ENCODE assay signal across 11 mouse cellular contexts in the genomic region with DNA sequence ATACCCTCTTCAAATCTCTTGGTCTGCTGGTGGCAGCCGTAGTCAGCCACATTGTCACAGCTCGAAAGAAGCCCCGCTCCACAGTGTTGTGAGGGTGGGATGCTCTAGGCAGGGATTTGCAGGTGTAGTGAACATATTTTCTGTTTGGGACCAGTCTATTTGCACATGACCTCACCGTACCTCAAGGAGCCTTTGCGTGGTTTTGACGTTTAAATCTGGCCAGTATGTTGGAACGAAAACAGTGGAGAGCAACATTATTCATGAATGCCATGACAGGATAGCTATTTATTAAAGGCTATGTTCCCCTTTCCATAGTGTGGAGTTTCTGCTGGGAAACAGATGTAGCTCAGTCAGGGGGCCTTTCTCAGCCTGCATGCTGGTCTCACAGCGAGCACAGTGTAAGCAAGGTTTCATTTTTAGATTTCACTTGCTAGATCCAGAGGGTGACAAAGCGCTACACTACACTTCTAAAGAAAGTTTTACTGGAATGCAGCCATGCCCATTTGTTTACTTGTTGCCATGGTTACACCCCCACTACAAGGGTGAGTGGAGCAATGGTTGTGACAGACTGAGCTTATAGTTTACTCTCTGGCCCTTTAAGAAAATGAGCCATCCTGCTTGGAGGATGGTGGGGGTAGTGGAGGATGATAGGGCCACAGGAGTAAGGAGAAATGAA. TPM values are rescaled to one million over a fixed set of nuclear protein-coding genes. Genes with fewer than 3 reads are reported as not detected.
DNase-seq lines count a peak whose midpoint lies in the region; ATAC-seq lines count a peak whose summit lies in the region.
"Had no signal": no experiment of that assay in that cellular context is flagged by ENCODE, and none has a peak within 500 bp of the region (broad histone marks: within the 10 kb centered on the region; RNA-seq: fewer than 3 reads in every experiment).

No protein-coding gene starts in this region.

- no peaks in the 10 kb centered on the region for H3K36me3 ChIP-seq in embryonic facial prominence, embryonic 11.5 days (replicated peaks; ENCODE audit: control insufficient read depth, insufficient read depth, low read depth, low read length)
- no peaks in the 10 kb centered on the region for H3K36me3 ChIP-seq in embryonic facial prominence, embryonic 10.5 days (replicated peaks)
- no peaks in the 10 kb centered on the region for H3K36me3 ChIP-seq in hindbrain, embryonic 16.5 days (ENCODE audit: control insufficient read depth, insufficient read depth, low read length)
- H3K36me3 ChIP-seq: embryonic facial prominence, embryonic 15.5 days; limb, embryonic 12.5 days had no signal

- H3K4me1 ChIP-seq in embryonic facial prominence, embryonic 11.5 days (ENCODE audit: control insufficient read depth, insufficient read depth, low read length) = no peaks in the 10 kb centered on the region
- H3K4me1 ChIP-seq in embryonic facial prominence, embryonic 10.5 days = peaks cover 5% of the 10 kb centered on the region
- no peaks in the 10 kb centered on the region; the same call in 1 of the 2 replicates for H3K4me1 ChIP-seq in hindbrain, embryonic 16.5 days (ENCODE audit: control insufficient read depth, insufficient read depth, low read depth, low read length)
- H3K4me1 ChIP-seq: embryonic facial prominence, embryonic 15.5 days had no signal

- no peak for ATAC-seq in embryonic facial prominence, embryonic 11.5 days (replicated peaks; ENCODE audit: insufficient number of reproducible peaks, low FRiP score, low TSS enrichment, low read depth)
- peak; percentile 48; the same call in 1 of the 2 replicates for ATAC-seq in hindbrain, embryonic 16.5 days

- no peak overlapping the region for H3K4me2 ChIP-seq in embryonic facial prominence, embryonic 11.5 days (ENCODE audit: low read depth, low read length)
- H3K4me2 ChIP-seq in hindbrain, embryonic 16.5 days (ENCODE audit: low read length) = no peak overlapping the region; the same call in 1 of the 2 replicates
- H3K4me2 ChIP-seq: embryonic facial prominence, embryonic 15.5 days; limb, embryonic 12.5 days had no signal

- H3K9me3 ChIP-seq in embryonic facial prominence, embryonic 11.5 days (replicated peaks; ENCODE audit: control insufficient read depth, low read length) = no peaks in the 10 kb centered on the region
- no peaks in the 10 kb centered on the region for H3K9me3 ChIP-seq in embryonic facial prominence, embryonic 10.5 days
- no peaks in the 10 kb centered on the region for H3K9me3 ChIP-seq in hindbrain, embryonic 16.5 days (ENCODE audit: control insufficient read depth, low read length)
- H3K9me3 ChIP-seq: embryonic facial prominence, embryonic 15.5 days; limb, embryonic 12.5 days had no signal

- H3K27ac ChIP-seq in embryonic facial prominence, embryonic 11.5 days (replicated peaks; ENCODE audit: low read depth, low read length) = no peak overlapping the region
- H3K27ac ChIP-seq in embryonic facial prominence, embryonic 10.5 days (replicated peaks) = no peak overlapping the region
- H3K27ac ChIP-seq in hindbrain, embryonic 16.5 days (ENCODE audit: low read depth, low read length) = no peak overlapping the region
- H3K27ac ChIP-seq: embryonic facial prominence, embryonic 15.5 days; limb, embryonic 12.5 days had no signal

- no peak overlapping the region for H3K9ac ChIP-seq in embryonic facial prominence, embryonic 11.5 days (replicated peaks; ENCODE audit: low read length)
- no peak overlapping the region for H3K9ac ChIP-seq in hindbrain, embryonic 16.5 days (ENCODE audit: low read depth, low read length)
- H3K9ac ChIP-seq: embryonic facial prominence, embryonic 15.5 days; limb, embryonic 12.5 days had no signal

- H3K4me3 ChIP-seq in embryonic facial prominence, embryonic 11.5 days (ENCODE audit: low read depth, low read length) = no peak overlapping the region
- H3K4me3 ChIP-seq in embryonic facial prominence, embryonic 10.5 days = no peak overlapping the region
- H3K4me3 ChIP-seq in hindbrain, embryonic 16.5 days (ENCODE audit: low read length) = no peak overlapping the region
- H3K4me3 ChIP-seq: embryonic facial prominence, embryonic 15.5 days; limb, embryonic 12.5 days had no signal

- WGBS in embryonic facial prominence, embryonic 11.5 days = 76% methylated on average over 9 of the region's 9 CpGs
- 81% methylated on average over 9 of the region's 9 CpGs for whole genome bisulfite sequencing in embryonic facial prominence, embryonic 10.5 days
- 51% methylated on average over 9 of the region's 9 CpGs for WGBS in hindbrain, embryonic 16.5 days

- no peaks in the 10 kb centered on the region for H3K27me3 ChIP-seq in embryonic facial prominence, embryonic 11.5 days (ENCODE audit: control insufficient read depth, insufficient read depth, low read length)
- H3K27me3 ChIP-seq in embryonic facial prominence, embryonic 10.5 days (replicated peaks; ENCODE audit: low read depth, poor library complexity, severe bottlenecking) = no peaks in the 10 kb centered on the region
- no peaks in the 10 kb centered on the region; the same call in 1 of the 2 replicates for H3K27me3 ChIP-seq in hindbrain, embryonic 16.5 days (replicated peaks; ENCODE audit: control insufficient read depth, insufficient read depth, low read length)
- H3K27me3 ChIP-seq: embryonic facial prominence, embryonic 15.5 days; limb, embryonic 12.5 days had no signal

- DNase-seq in embryonic facial prominence, embryonic 11.5 days (ENCODE audit: low spot score) = peak; percentile 57
- no peak for DNase-seq in embryonic facial prominence, embryonic 10.5 days (ENCODE audit: low spot score)
- DNase-seq in right cerebral cortex, adult 18-20 months = peak; percentile 45
- DNase-seq in right cerebral cortex, postnatal 4 days = no peak
- peak; percentile 56 for DNase-seq in telencephalon, adult 2 months (ENCODE audit: low read depth, low spot score)
- no peak for DNase-seq in thymus, postnatal 10 days (ENCODE audit: low spot score in 2 of 2)
- DNase-seq in T-cell, adult 2 months (ENCODE audit: low spot score) = no peak

RNA-seq across cellular contexts. Expression of gene Arhgap44, which starts 52.3 kb away (rescaled TPM):
- polyA plus RNA-seq in embryonic facial prominence, embryonic 11.5 days (2014; fragmentation: Nextera tagmentation; extraction: Ambion mirVana) = 3.3 and 4.2 TPM in 2 replicates
- 3.5 and 3.8 TPM in 2 replicates for polyA plus RNA-seq in embryonic facial prominence, embryonic 10.5 days (2016; fragmentation: Nextera tagmentation; extraction: Ambion mirVana)
- 20.7 and 21.8 TPM in 2 replicates for polyA plus RNA-seq in hindbrain, embryonic 16.5 days (2015; fragmentation: Nextera tagmentation; extraction: Ambion mirVana)

RNA-seq across cellular contexts. Expression of gene Myocd, which starts 54.7 kb away (rescaled TPM):
- 2.1 and 2.8 TPM in 2 replicates for polyA plus RNA-seq in embryonic facial prominence, embryonic 11.5 days (2014; fragmentation: Nextera tagmentation; extraction: Ambion mirVana)
- polyA plus RNA-seq in embryonic facial prominence, embryonic 10.5 days (2016; fragmentation: Nextera tagmentation; extraction: Ambion mirVana) = 1.6 and 1.8 TPM in 2 replicates
- 0.52 and 0.94 TPM in 2 replicates for polyA plus RNA-seq in hindbrain, embryonic 16.5 days (2015; fragmentation: Nextera tagmentation; extraction: Ambion mirVana)

RNA-seq across cellular contexts. Expression of gene 1700086D15Rik, which starts 55.4 kb away (rescaled TPM):
- polyA plus RNA-seq in embryonic facial prominence, embryonic 11.5 days (2014; fragmentation: Nextera tagmentation; extraction: Ambion mirVana) = not detected in 2 replicates
- 0.23 TPM in 1 of 2 replicates, not detected in the other for polyA plus RNA-seq in embryonic facial prominence, embryonic 10.5 days (2016; fragmentation: Nextera tagmentation; extraction: Ambion mirVana)
- polyA plus RNA-seq in hindbrain, embryonic 16.5 days (2015; fragmentation: Nextera tagmentation; extraction: Ambion mirVana) = 0.19 TPM in 1 of 2 replicates, not detected in the other
- polyA plus RNA-seq: C2C12; embryonic facial prominence, embryonic 15.5 days; limb, embryonic 12.5 days had no signal

Comparison
In these comparisons a context has a peak if more than half of its experiments do, and no peak if none do; other contexts are left out.
1. DNase-seq: peak in embryonic facial prominence, embryonic 11.5 days (single experiment), right cerebral cortex, adult 18-20 months (single experiment) and telencephalon, adult 2 months (single experiment); none in embryonic facial prominence, embryonic 10.5 days (single experiment), right cerebral cortex, postnatal 4 days (single experiment), thymus, postnatal 10 days (0 of 2) and T-cell, adult 2 months (single experiment).